Mouse (Mus musculus): ENCODE measurements around the gene Aebp1. TPM values are rescaled to one million over a fixed set of nuclear protein-coding genes. Genes with fewer than 3 reads are reported as not detected.

Aebp1 gene
- 399 and 434 TPM in 2 replicates for total RNA-seq (2021)
- long read RNA-seq, transcript Aebp1-201 (21 exons, 3,831 nt): major isoform, 35 of 180 reads
- long read RNA-seq, partial matches to known transcripts: 83 of 180 reads
- long read RNA-seq, other reads (novel, unspliced or antisense): 61 of 180 reads

GRCm38 (mm10) chr11:5861678-5862393, at the start of gene Aebp1:
Gene Aebp1 (plus strand): TSS chr11:5861947.
- DNase-seq: peak; percentile 89

DNA sequence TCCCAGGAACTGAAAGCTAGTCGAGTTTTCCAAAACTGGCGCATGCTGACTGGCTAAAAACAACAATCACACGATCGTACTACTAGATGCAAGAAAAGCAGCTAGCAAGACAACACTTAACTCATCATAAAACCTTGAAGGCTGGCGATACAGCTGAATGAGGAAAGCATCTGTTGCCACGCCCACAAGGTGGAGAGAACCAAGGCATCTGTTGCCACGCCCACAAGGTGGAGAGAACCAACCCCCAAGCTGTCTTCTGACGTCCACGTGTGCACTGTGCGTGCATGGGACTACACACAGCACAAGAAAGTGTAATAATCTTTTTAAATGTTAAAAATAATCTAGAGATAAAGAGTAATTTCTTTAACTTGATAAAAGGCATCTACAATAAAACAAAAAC, 48.4 kb upstream of the Aebp1 start:
- DNase-seq: no peak

DNA sequence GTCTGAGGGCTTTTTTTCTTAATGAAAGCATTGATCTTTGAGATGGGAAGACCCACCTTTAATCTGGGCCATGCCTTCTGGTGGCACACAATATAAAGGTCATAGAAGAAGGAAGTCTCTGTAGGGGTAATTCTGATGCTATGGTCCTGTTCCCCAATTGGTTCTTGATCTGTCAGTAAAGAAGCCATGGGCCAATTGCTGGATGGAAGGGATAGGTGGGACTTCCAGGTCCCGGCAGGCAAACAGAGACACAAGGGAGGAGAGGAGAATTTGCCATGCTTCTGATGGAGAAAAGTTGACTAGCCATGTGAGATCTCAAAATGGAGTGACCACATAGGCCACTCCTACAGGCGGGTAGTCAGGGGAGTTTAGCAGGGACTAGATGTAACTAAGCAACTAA, 42.5 kb upstream of the Aebp1 start:
- no peak for DNase-seq

GRCm38 (mm10) chr11:5825432-5825831, 36.3 kb upstream of the Aebp1 start:
- no peak for DNase-seq

GRCm38 (mm10) chr11:5827931-5828330, 33.8 kb upstream of the Aebp1 start:
- DNase-seq: no peak

DNA sequence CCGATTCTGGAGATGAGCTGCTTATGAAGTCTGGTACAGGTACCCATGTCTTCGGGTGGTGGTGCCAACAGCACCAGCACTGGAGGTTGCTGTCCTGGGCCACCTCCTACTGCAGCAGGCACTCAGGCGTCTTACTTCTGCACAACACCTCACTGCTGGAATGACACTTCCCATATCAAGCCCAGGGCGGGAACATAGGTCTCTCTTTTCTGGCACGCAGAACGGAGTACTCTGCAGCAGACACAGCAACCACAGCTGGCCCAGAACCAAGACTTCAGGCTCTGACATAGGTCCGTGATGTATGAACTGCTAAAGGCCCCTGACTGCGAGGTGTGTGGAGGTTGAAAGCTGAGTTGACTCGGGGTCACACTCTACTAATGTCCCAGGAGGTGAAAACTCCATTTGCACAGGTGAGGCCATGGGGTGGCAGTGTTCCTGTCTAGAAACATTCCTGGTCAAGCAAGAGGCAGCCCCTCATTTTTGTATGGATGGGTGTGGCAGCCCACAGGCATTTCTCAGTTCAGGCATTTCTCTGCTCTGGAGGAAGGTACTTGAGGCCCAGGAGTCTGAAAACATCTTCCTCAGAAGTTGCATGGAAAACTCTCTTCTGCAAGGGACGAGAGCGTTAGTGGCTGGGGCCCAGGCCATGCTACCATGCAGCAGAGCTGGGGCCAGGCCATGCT, 33.1 kb upstream of the Aebp1 start:
- DNase-seq: no peak

- no peak for DNase-seq
These were observed 32.4 kb upstream of the Aebp1 start for GRCm38 (mm10) chr11:5829327-5829726.

GRCm38 (mm10) chr11:5834506-5834905, 27.2 kb upstream of the Aebp1 start:
- no peak for DNase-seq

DNA sequence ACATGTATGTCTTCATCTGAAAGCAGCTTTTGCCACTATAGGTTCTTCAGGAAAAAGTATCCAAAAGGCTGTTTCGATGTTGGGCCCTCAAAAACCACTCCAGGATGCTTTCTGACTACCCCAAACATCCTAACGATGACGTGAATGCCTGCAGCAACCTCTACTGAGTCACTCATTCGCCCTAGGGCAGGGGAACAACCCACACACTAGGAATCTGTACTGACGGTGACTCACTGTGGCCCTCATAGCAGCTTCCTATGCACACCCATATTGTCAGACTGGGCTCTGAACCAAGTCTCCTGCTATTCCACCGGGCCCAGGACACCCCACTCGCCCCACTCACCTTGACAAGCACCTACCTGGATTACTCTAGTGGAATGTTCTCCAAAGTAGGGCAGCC, 26.7 kb upstream of the Aebp1 start:
- DNase-seq: no peak

GRCm38 (mm10) chr11:5836126-5836525, 25.6 kb upstream of the Aebp1 start:
- no peak for DNase-seq

DNA sequence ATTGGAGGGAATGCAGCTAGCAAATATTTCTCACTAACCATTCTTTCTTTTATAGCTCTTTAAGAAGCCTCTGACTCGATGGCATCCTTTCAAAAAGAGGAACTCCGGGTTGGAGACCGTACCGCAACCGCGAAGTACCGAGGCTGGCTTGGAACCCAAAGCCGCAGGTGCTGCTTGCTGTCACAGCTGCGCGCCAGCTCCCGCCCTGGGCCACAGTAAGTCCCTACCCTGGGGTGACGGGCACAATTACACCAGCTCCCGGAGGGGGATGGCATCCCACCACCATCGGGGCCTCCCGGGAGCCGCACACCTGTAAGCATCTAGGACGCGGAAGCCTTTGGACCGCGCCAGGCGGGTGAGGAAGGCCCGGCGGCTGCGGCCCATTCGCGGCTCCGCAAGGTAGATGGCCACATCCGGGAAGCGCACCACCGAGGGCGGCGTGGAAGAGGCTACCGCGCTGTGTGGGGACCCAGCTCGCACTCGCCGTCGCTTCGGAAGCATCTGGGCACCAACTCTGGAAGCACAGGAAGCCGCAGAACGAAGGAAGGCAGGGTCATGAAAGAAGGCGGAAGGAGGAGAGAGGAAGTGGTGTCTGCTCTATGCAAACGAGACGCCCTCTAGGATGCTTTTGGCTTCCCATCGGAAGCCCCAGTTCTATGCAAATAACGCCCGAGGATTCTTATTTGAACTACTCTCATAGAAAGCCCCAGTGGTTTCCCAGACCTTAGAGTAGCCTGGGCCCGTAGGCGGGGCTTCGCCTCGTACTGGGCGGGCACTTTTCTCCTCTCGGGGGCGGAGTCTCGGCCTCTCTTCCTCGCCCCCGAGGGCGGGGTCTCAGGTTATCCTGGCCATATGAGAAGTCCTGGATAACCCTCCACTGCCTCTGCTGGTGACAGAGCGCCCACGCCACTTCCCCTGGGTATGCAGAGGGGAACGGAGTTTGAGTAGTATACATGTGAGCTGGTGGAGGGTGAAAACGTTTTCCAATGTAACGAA, 24.2 kb upstream of the Aebp1 start, which contains the start of gene Polm:
Gene Polm (minus strand): TSS at position 766 of the 996 bp plus-strand sequence.
- DNase-seq: peak; percentile 91

DNA sequence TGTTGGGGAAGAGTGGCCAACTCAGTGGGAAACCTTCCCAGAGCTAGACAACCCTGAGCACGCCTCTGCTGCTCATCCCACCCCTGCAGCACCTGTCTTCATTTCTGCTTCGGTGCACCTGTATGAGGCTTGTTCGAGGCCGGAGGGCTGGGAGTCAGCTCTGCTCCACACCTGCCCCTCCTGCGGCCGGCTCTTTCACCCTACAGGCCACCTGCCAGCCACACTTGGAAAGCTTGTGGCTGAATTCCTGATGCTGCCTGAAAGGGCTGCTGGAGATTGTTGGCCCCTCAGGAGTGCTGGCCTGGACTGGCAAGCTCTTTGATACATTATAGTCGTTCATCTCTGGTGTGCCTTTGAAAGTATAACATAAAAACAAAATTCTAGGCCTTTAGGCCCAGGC, 21.4 kb upstream of the Aebp1 start:
- DNase-seq: no peak

- no peak for DNase-seq
These were observed 20.0 kb upstream of the Aebp1 start for GRCm38 (mm10) chr11:5841751-5842150.

GRCm38 (mm10) chr11:5843131-5843530, 18.6 kb upstream of the Aebp1 start:
- DNase-seq: no peak

DNA sequence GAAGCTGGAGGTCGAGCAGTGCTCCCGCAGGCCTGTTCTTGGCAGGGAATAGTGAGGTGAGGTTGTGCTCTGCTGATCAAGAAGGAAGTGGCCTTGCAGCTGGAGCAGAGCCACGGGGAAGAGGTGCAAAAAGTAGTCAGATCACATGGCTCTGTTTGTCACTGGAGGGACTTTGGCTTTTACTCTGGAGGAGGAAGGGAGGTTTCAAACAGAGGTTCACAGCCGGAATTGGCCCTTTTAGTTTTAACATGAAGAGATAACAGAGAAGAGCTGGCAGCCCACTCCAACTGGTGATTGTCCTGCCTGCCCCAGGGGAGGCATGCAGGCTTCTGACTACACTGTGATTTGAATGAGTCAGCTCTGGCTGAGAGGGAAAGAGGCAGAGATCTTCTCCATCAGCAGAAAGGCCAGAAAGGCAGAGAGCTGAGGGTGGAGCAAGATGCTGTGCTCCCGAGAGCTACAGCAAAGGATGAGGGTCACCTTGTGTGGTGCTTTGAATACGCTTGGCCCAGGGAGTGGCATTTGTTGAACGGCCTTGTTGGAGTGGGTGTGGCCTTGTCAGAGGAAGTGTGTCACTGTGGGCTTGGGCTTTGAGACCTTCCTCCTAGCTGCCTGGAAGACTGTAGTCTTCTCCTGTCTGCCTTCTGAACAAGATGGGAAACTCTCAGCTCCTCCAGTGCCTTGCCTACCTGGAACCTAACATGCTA, 15.0 kb upstream of the Aebp1 start:
- DNase-seq: peak; percentile 44

- DNase-seq: no peak
These were observed 13.0 kb upstream of the Aebp1 start for GRCm38 (mm10) chr11:5848741-5849140.

GRCm38 (mm10) chr11:5849316-5849715, 12.4 kb upstream of the Aebp1 start:
- DNase-seq: peak; percentile 40

DNA sequence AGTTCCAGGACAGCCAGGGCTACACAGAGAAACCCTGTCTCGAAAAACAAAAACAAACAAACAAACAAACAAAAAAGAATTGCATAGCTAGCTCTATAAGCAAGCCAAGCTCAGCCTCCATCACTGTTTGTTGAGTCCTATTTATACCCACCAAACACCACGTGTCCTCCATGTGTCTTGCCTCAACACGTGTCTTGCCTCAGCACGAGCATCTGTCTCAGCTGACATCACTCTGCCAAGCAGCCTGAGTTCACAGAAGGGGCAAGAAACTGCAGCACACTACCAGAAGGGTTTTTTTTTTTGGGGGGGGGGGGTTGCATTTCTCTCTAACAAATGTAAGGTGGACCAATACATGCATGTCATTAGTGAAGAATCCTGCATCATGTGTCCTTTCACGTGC, 11.3 kb upstream of the Aebp1 start:
- DNase-seq: no peak

GRCm38 (mm10) chr11:5851021-5851736, 10.6 kb upstream of the Aebp1 start:
- no peak for DNase-seq

DNA sequence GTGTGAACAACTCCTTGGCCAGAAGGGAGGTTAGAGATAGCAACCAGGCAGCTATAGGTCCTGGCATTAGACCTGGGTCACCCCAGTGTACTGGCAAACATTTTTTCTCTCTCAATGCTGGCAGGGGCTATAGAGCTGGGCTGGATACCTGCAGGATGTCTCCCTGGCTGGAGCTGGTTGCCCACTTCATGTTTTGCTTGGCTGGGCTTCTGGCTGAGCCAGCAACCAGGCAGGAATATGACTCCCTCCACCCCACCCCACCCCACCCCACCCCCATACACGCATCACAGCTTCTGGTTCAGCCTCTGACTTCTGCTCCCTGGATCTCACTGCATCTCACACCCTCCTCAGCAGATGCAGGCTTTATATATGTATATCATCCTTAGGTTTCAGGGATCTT, 9.4 kb upstream of the Aebp1 start:
- no peak for DNase-seq

DNA sequence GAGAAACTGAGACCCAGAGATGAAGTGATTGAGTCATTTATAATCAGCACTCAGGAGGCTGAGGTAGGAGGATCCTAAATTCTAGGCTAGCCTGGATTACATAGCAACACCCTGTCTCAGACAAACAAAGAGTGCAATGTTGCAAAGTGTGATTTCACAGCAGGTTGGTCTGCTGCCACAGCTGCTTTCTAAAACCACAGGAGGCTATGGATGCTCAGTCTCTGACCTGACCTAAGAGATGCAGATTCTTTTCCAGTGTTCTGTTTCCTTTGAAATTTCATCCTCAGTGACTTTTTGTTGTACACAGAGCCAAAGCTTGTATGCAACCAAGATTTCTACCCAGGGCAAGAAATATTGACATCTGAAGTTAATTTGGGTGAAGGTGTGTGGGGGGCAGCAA, 6.3 kb upstream of the Aebp1 start:
- no peak for DNase-seq

Measured in adrenal gland, postnatal 25 days (tissue).